Mouse (Mus musculus) midbrain, embryonic 15.5 days (tissue): Measurements from ENCODE around the gene Tma16. TPM values are rescaled to one million over a fixed set of nuclear protein-coding genes. Genes with fewer than 3 reads are reported as not detected.

Experiments used
- ATAC-seq: fragments of 200-750 bp; cut with Nextera tagmentation; replicated peaks from 2 replicates; pipeline ENCODE4 v1.8.0; 2017; ENCODE audit warnings: moderate TSS enrichment
- H3K27ac ChIP-seq: fragments of 300-500 bp; sonication (generic); 2 replicates; pipeline ENCODE4 v1.5.1; 2015; ENCODE audit warnings: mild to moderate bottlenecking, inconsistent platforms
- H3K27me3 ChIP-seq: fragments of 300-500 bp; sonication (generic); replicated peaks from 2 replicates; pipeline ENCODE4 v1.6.1; 2015; ENCODE audit warnings: inconsistent platforms
- H3K36me3 ChIP-seq: fragments of 300-500 bp; sonication (generic); replicated peaks from 2 replicates; pipeline ENCODE4 v1.6.1; 2015; ENCODE audit warnings: inconsistent platforms
- H3K4me1 ChIP-seq: fragments of 300-500 bp; sonication (generic); 2 replicates; pipeline ENCODE4 v1.6.1; 2015; ENCODE audit warnings: inconsistent platforms
- H3K4me2 ChIP-seq: fragments of 300-500 bp; sonication (generic); 2 replicates; pipeline ENCODE4 v1.6.1; 2015; ENCODE audit warnings: inconsistent platforms, mild to moderate bottlenecking, moderate library complexity
- H3K4me3 ChIP-seq: fragments of 300-500 bp; sonication (generic); 2 replicates; pipeline ENCODE4 v1.5.1; 2015; ENCODE audit warnings: mild to moderate bottlenecking, inconsistent platforms
- H3K9ac ChIP-seq: fragments of 300-500 bp; sonication (generic); 2 replicates; pipeline ENCODE4 v1.6.1; 2015; ENCODE audit warnings: mild to moderate bottlenecking, inconsistent platforms
- H3K9me3 ChIP-seq: fragments of 300-500 bp; sonication (generic); 2 replicates; pipeline ENCODE4 v1.6.1; 2016; ENCODE audit warnings: inconsistent platforms
- WGBS: fragments of 180-500 bp; shearing (Covaris S2); methylation state at CpG from one replicate; pipeline ENCODE4 v1.1.7; 2015; ENCODE audit warnings: mixed read lengths; 5-methylcytosine and 5-hydroxymethylcytosine counted together
- polyA plus RNA-seq: library from polyadenylated mRNA; unstranded; fragments of >200 nt; fragmentation: Nextera tagmentation; extraction: Ambion mirVana; gene quantifications from 2 replicates; pipeline ENCODE4 v1.2.1, GENCODE M21; 2015

Gene Tma16
- polyA plus RNA-seq, result 11.4 and 12.0 TPM in 2 replicates

GRCm38 (mm10) chr8:66486084-66486763 is at the start of gene Tma16:
TSS of gene Tma16 (minus strand) at chr8:66486530.
- Histone ChIP-seq H3K36me3 (peaks cover 11% of the 10 kb centered on the region; the same call in 1 of the 2 replicates), H3K4me2 (peak within 1 kb of the TSS; percentile 78), H3K4me3 (peak within 1 kb of the TSS; percentile 88), H3K27ac (peak within 1 kb of the TSS; percentile 80), H3K4me1 (peaks cover 11% of the 10 kb centered on the region), H3K27me3 (no peaks in the 10 kb centered on the region), H3K9ac (peak within 1 kb of the TSS; percentile 70), H3K9me3 (no peaks in the 10 kb centered on the region)
- peak; percentile 98 for ATAC-seq
- under 1% methylated on average over 45 of the region's 45 CpGs for WGBS

DNA sequence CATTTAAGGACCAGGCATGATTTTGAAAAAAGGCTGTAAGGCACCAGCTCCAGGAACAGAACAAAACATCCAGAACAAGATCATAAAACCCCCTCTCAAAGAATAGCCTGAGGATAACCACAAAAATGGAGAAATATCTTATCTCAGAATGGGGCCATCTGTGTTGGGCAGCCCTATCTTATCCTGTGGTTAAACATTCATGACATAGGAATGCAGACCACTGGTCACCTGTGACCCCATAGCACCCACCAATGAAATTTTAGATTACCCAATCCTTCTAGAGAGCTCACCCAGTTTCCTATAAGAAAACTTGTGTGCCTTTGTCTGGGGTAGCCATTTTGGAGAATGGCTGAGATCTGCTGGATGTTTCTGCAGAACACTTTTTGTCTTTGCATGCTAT is 34.2 kb upstream of the Tma16 start:
- Histone ChIP-seq H3K9me3 (no peaks in the 10 kb centered on the region), H3K4me3 (no peak overlapping the region), H3K36me3 (no peaks in the 10 kb centered on the region), H3K9ac (no peak overlapping the region), H3K4me2 (no peak overlapping the region), H3K27ac (no peak overlapping the region), H3K27me3 (no peaks in the 10 kb centered on the region), H3K4me1 (no peaks in the 10 kb centered on the region)
- no peak for ATAC-seq

- Histone ChIP-seq H3K4me3 (no peak overlapping the region), H3K27me3 (no peaks in the 10 kb centered on the region), H3K27ac (no peak overlapping the region), H3K36me3 (no peaks in the 10 kb centered on the region), H3K4me1 (no peaks in the 10 kb centered on the region), H3K4me2 (no peak overlapping the region), H3K9ac (no peak overlapping the region), H3K9me3 (no peaks in the 10 kb centered on the region)
- no peak for ATAC-seq
- 87% methylated on average over 2 of the region's 2 CpGs for WGBS
Observed at GRCm38 (mm10) chr8:66519149-66519548, 32.8 kb upstream of the Tma16 start.

DNA sequence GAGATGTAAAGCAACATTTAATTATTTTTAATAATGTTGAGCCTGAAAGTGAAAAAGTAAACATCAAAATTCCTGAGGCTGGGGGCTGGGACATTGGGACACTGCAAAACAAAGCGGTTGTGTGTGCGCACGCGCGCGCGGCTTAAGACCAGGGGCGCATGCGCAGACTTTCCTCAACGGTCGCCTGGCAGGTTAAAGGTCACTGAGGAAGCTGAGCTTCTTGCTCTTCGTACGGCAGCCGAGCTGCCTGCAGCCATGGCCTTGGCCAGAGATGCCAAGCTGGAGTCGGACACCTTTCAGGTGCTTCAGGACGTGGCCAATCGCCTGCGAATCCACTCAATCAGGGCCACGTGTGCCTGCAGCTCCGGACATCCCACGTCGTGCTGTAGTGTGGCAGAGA is 25.2 kb upstream of the Tma16 start, which contains the start of gene Tktl2:
TSS of gene Tktl2 (plus strand) at position 220 of the 400 bp plus-strand sequence.
- no peak within 1 kb of the TSS for H3K9ac ChIP-seq
- no peak within 1 kb of the TSS for H3K4me2 ChIP-seq
- H3K36me3 ChIP-seq, result no peaks in the 10 kb centered on the region
- H3K9me3 ChIP-seq, result no peaks in the 10 kb centered on the region
- H3K4me1 ChIP-seq, result no peaks in the 10 kb centered on the region
- H3K27ac ChIP-seq, result no peak within 1 kb of the TSS
- ATAC-seq, result no peak
- H3K27me3 ChIP-seq, result no peaks in the 10 kb centered on the region
- no peak within 1 kb of the TSS for H3K4me3 ChIP-seq
- 97% methylated on average over 22 of the region's 22 CpGs for WGBS

DNA sequence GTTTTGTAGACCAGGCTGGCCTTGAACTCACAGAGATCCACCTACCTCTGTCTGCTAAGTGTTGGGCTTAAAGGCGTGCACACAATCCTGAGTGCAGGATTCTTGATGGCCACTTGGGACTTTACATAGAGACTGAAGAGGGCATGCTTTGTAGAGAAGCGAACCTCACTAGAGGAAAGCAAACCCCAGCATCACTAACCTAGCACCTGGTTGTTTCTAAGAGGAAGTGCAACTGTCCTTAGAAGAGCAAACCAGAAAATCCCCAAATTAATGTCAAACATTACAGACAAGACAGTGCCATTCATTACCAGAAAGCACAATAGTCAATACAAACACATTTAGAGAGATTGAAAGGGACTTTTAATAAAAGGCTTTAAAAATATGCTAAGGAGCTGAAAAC is 17.1 kb upstream of the Tma16 start:
- H3K9me3 ChIP-seq, result no peaks in the 10 kb centered on the region
- no peaks in the 10 kb centered on the region for H3K27me3 ChIP-seq
- no peaks in the 10 kb centered on the region for H3K4me1 ChIP-seq
- H3K27ac ChIP-seq, result no peak overlapping the region
- no peak for ATAC-seq
- H3K4me2 ChIP-seq, result no peak overlapping the region
- no peak overlapping the region for H3K9ac ChIP-seq
- H3K36me3 ChIP-seq, result no peaks in the 10 kb centered on the region
- no peak overlapping the region for H3K4me3 ChIP-seq
- WGBS, result 79% methylated on average over 2 of the region's 2 CpGs

GRCm38 (mm10) chr8:66496998-66497577 is 10.8 kb upstream of the Tma16 start:
- no peaks in the 10 kb centered on the region for H3K9me3 ChIP-seq
- H3K4me3 ChIP-seq, result no peak overlapping the region
- H3K27ac ChIP-seq, result no peak overlapping the region
- ATAC-seq, result peak; percentile 62; the same call in 1 of the 2 replicates
- H3K9ac ChIP-seq, result no peak overlapping the region
- H3K4me1 ChIP-seq, result no peaks in the 10 kb centered on the region
- H3K27me3 ChIP-seq, result 0 out of 2 replicates have a peak, but pooled peaks cover 4% of the 10 kb centered on the region
- H3K4me2 ChIP-seq, result no peak overlapping the region
- H3K36me3 ChIP-seq, result no peaks in the 10 kb centered on the region
- 37% methylated on average over 4 of the region's 4 CpGs for WGBS

DNA sequence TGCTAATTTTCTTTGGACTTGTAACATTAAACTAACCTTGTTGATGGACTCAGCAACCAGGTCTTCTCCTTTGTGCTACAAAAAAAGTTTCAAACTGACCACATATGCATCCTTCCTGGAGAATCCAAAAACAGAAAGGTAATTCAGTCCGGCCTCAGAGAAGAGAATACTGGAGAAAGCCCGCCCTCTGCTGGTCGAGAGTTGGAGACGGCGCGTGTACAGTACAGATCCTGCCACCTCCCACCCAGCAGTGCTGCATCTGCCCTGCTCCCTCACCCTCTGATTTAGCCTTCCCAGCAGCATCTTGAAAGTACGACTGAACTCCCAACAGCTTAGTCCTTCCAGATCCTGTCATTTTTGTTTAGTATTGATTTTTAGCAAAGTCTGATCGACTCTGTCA is 9.4 kb upstream of the Tma16 start:
- H3K4me1 ChIP-seq, result no peaks in the 10 kb centered on the region
- no peak overlapping the region for H3K27ac ChIP-seq
- no peak overlapping the region for H3K4me2 ChIP-seq
- no peak overlapping the region for H3K4me3 ChIP-seq
- peak; percentile 93 for ATAC-seq
- H3K9me3 ChIP-seq, result no peaks in the 10 kb centered on the region
- no peaks in the 10 kb centered on the region for H3K36me3 ChIP-seq
- 8% methylated on average over 8 of the region's 8 CpGs for WGBS
- H3K9ac ChIP-seq, result no peak overlapping the region
- H3K27me3 ChIP-seq, result 0 out of 2 replicates have a peak, but pooled peaks cover 4% of the 10 kb centered on the region

GRCm38 (mm10) chr8:66494496-66494895 is 8.2 kb upstream of the Tma16 start:
- H3K4me2 ChIP-seq, result no peak overlapping the region
- WGBS, result 82% methylated on average over 2 of the region's 2 CpGs
- H3K36me3 ChIP-seq, result no peaks in the 10 kb centered on the region
- ATAC-seq, result no peak
- H3K4me1 ChIP-seq, result no peaks in the 10 kb centered on the region
- H3K4me3 ChIP-seq, result no peak overlapping the region
- H3K27me3 ChIP-seq, result 0 out of 2 replicates have a peak, but pooled peaks cover 4% of the 10 kb centered on the region
- H3K27ac ChIP-seq, result no peak overlapping the region
- H3K9ac ChIP-seq, result no peak overlapping the region
- H3K9me3 ChIP-seq, result no peaks in the 10 kb centered on the region

DNA sequence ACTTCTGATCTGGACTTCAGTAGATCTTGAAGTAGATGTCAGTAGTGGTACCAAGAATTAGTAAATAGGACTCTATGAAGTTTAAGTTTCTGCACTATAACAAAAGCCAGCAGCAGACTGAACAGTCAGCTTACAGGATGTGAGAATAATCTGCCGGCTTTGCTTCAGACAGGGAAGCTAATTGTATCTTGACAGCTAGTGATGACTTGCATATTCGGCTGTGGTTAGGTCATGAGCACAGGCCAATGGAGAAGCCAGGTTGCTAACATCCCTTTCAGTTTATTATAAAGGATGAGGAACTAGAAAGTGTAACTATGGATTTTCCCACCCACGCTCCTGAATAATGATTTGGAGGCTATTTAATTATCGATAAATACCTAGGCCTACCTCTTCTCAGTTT is 4.3 kb upstream of the Tma16 start:
- Histone ChIP-seq H3K27me3 (no peaks in the 10 kb centered on the region), H3K9ac (no peak overlapping the region), H3K27ac (no peak overlapping the region), H3K4me2 (no peak overlapping the region), H3K4me1 (peaks cover under 1% of the 10 kb centered on the region), H3K36me3 (no peaks in the 10 kb centered on the region), H3K4me3 (no peak overlapping the region), H3K9me3 (no peaks in the 10 kb centered on the region)
- 91% methylated on average over 4 of the region's 4 CpGs for WGBS
- ATAC-seq, result no peak

DNA sequence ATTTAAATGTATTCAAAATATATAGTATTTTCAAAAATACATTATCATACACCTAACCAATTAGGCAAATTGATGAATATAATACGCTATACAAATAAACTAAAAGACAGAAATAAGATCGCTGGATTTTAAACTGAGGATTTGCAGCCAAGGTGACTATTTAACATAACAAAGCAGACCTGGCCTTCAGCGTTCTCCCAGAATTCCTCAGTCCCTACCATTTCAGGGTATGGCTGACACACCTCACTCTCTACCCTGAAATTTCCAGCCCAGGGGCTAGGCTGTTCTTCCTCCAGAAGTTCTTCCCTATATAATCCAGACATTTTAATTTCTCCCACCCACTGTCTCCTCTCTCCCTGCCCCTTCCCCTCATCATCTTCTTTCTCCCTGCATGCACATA is 2.2 kb upstream of the Tma16 start:
- H3K4me1 ChIP-seq, result peaks cover 11% of the 10 kb centered on the region
- no peaks in the 10 kb centered on the region for H3K9me3 ChIP-seq
- ATAC-seq, result no peak
- H3K9ac ChIP-seq, result no peak overlapping the region
- no peak overlapping the region for H3K4me3 ChIP-seq
- H3K27ac ChIP-seq, result no peak overlapping the region
- H3K36me3 ChIP-seq, result no peaks in the 10 kb centered on the region
- no peaks in the 10 kb centered on the region for H3K27me3 ChIP-seq
- 47% methylated on average over 3 of the region's 3 CpGs for WGBS
- no peak overlapping the region for H3K4me2 ChIP-seq

DNA sequence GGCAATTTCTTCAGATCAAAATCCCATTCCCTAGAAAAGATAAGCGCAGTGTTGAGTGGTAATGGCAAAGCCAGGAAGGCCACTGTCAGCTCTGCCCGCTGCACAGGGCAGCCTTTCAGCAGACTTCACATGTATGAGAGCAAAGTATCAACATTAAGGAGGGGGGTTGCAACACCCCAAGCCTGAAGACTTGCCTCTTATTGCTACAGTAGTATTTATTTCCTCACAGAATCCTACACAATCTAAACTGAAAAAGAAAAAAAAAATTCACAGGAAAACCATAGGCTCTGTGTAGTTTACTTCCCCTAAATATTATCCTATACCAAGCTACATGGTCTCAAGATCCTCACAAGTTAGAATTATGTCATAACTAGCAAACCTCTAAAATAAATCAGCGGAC is 9.4 kb downstream of the Tma16 start:
- WGBS, result 97% methylated on average over 3 of the region's 3 CpGs
- H3K4me1 ChIP-seq, result no peaks in the 10 kb centered on the region

GRCm38 (mm10) chr8:66469821-66470220 is 16.5 kb downstream of the Tma16 start:
- no peaks in the 10 kb centered on the region for H3K36me3 ChIP-seq
- no peak overlapping the region for H3K27ac ChIP-seq
- no peak for ATAC-seq
- H3K4me3 ChIP-seq, result no peak overlapping the region
- no peaks in the 10 kb centered on the region for H3K27me3 ChIP-seq
- 89% methylated on average over 3 of the region's 3 CpGs for WGBS
- H3K9me3 ChIP-seq, result no peaks in the 10 kb centered on the region
- H3K4me2 ChIP-seq, result no peak overlapping the region
- H3K9ac ChIP-seq, result no peak overlapping the region
- no peaks in the 10 kb centered on the region for H3K4me1 ChIP-seq

More for the DNA sequence above, 9.4 kb downstream of the Tma16 start:
- H3K4me2 ChIP-seq, result no peak overlapping the region
- H3K27ac ChIP-seq, result no peak overlapping the region
- H3K9ac ChIP-seq, result no peak overlapping the region
- peaks cover 46% of the 10 kb centered on the region for H3K36me3 ChIP-seq
- no peaks in the 10 kb centered on the region for H3K27me3 ChIP-seq
- ATAC-seq, result no peak
- no peak overlapping the region for H3K4me3 ChIP-seq
- no peaks in the 10 kb centered on the region for H3K9me3 ChIP-seq

GRCm38 (mm10) chr8:66457057-66457456 is 29.3 kb downstream of the Tma16 start:
- no peak overlapping the region for H3K4me3 ChIP-seq
- H3K9me3 ChIP-seq, result no peaks in the 10 kb centered on the region
- no peak overlapping the region for H3K9ac ChIP-seq
- no peaks in the 10 kb centered on the region for H3K36me3 ChIP-seq
- no peaks in the 10 kb centered on the region for H3K4me1 ChIP-seq
- H3K27ac ChIP-seq, result no peak overlapping the region
- H3K27me3 ChIP-seq, result no peaks in the 10 kb centered on the region
- no peak overlapping the region for H3K4me2 ChIP-seq
- ATAC-seq, result no peak
